Mouse (Mus musculus) heart, adult 18-20 months (tissue): ENCODE data around the gene Tfec. TPM values are rescaled to one million over a fixed set of nuclear protein-coding genes. Genes with fewer than 3 reads are reported as not detected.

Source experiments
- DNase-seq, 2 experiments: peaks; one replicate each; pipeline ENCODE4 v3.0.0; 2021 to 2022; ENCODE audit warnings: mixed read lengths in 1 of 2
- total RNA-seq, 2 experiments: library from RNA; stranded (reverse); gene quantifications; 2 replicates each; pipeline ENCODE4 v1.2.3; 2021

The Tfec gene
- total RNA-seq, 2 experiments from 2014 or later, result 0.28 to 0.42 TPM

DNA sequence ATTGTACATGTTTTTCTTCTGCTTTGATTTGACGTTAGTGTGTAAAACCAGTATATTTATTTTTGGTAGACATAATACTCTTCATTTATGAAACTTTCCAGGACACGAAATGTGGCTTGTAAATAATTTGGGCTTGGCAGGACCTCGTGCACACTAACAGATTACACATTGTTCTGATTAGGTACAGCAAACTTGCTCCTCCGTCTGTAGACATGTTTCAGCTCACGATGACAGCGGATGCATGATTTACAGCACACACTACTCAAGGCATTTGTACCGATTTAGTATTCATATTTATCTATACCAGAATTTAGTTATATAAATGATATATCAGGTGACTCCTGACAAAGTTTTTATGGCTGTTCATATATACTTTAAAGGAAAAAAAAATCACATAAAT, 104.2 kb downstream of the Tfec start:
- no peak for DNase-seq

DNA sequence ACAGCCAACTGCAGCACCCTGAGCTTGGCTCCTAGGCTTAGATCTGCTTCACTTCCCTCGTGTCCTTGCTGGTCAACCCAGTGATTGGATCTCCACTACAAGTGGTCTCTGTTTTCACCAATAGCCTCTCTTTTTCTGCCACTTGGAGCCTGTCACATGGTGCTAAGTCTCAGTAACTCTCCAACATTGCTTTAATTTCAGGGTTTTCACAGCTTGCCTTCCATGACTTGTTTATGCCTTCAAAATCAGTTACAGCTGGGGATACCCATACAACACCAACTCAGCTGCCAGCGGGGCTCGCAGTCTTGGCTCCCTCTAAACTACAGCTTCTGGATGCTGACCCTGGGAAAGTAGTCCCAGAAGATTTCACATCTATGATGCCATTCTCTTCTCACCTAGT, 113.1 kb downstream of the Tfec start:
- DNase-seq, result no peak

Other genes starting within 250 kb of the Tfec start
- 1 to 10 TPM; 3.6 to 6.4 TPM for gene Tes, start 166.7 kb upstream of the Tfec start, total RNA-seq